Mouse (Mus musculus): Measurements from ENCODE around the gene Cyth1. TPM values are rescaled to one million over a fixed set of nuclear protein-coding genes. Genes with fewer than 3 reads are reported as not detected.

The Cyth1 gene
- polyA plus RNA-seq, 1 experiment from 2014 or later = 17.7 TPM

DNA sequence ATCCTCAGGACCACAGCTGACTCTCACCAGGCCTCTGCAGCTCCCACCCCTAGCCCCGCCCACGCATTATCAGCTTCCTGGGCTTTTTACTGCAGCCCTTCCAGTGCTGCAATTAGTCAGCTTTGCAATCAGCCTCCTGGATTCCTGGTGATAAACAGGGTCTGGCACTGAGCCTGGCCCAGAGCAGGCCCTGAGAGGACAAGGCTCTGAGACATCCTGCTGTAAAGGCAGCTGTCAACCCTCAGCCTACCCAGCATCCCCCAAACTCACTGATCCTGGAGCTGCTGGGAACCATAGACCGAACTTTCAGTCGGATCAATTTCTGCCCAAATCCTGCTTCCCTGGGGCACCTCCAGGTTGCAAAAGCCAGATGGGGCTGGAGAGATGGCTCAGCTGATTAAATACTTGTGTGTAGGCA is 114.6 kb downstream of the Cyth1 start:
- H3K27ac ChIP-seq (ENCODE audit: low read depth, low read length) = peak overlapping the region; percentile 58
- no peaks in the 10 kb centered on the region for H3K9me3 ChIP-seq (ENCODE audit: control insufficient read depth, low read length)
- no peak overlapping the region for H3K4me2 ChIP-seq (ENCODE audit: low read depth, low read length)
- WGBS = 22% methylated on average over 4 of the region's 4 CpGs
- H3K27me3 ChIP-seq (ENCODE audit: control insufficient read depth, insufficient read depth, low read length) = no peaks in the 10 kb centered on the region
- peak; percentile 80 for ATAC-seq (ENCODE audit: low read depth)
- no peak overlapping the region for H3K9ac ChIP-seq (replicated peaks; ENCODE audit: low read depth, low read length)
- H3K36me3 ChIP-seq (ENCODE audit: control insufficient read depth, insufficient read depth, low read length) = no peaks in the 10 kb centered on the region
- 0 out of 2 replicates have a peak, but pooled peaks cover 10% of the 10 kb centered on the region for H3K4me1 ChIP-seq (ENCODE audit: control insufficient read depth, insufficient read depth, low read length)
- H3K4me3 ChIP-seq (ENCODE audit: low read depth, low read length) = no peak overlapping the region

DNA sequence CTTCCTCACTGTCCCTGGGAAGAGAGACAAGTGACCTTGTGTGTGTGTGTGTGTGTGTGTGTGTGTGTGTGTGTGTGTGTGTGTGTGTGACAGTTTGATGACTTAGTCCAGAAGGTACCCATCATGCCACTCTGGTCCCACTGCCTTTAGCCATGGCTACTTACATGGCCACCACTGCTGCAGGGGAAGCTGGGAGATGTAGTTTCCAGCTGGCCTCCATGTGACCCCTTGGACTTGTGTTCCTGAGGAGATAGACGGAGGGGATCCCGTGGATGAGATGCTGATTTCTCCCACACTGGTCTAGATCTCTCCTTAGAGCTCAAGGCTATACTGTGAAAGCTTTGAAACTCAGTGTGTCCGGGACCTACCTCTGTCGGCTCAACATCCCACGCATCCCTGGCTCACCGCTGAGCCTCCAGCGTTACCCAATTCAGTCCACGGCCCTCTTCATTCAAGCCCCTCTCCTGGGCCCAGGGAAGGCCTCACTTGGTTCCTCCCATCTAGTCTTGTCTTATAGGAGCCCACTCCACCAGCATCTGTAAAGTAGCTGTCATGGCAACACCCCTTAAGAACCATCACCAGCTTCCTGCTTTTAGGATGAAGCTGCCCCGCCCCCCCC is 115.2 kb downstream of the Cyth1 start:
- peak; percentile 52; the same call in 1 of the 2 replicates for ATAC-seq (ENCODE audit: low read depth)
- H3K27ac ChIP-seq (ENCODE audit: low read depth, low read length) = peak overlapping the region; percentile 58

DNA sequence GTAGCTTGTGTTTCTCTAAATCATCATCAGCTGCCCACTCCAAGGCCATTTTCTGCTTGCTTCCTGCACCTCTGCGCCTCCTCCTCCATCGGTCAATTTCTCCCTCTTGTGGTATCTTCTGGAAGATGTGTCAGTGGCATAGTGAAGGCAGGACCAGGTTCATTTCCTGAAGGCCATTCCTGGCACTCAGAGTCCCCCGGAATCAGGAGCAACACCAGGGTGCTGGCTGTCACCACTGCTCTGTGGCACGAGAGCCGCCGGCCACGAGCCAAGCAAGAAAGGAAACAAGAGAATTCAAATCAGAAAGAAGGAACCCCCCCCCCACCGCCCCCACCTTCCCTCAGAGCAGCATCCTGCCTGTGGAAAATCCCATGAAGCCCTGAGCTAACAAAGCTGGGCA is 116.3 kb downstream of the Cyth1 start:
- Histone ChIP-seq H3K4me3 (ENCODE audit: low read depth, low read length) (no peak overlapping the region), H3K9me3 (ENCODE audit: control insufficient read depth, low read length) (no peaks in the 10 kb centered on the region), H3K4me2 (ENCODE audit: low read depth, low read length) (no peak overlapping the region), H3K9ac (replicated peaks; ENCODE audit: low read depth, low read length) (no peak overlapping the region), H3K4me1 (ENCODE audit: control insufficient read depth, insufficient read depth, low read length) (0 out of 2 replicates have a peak, but pooled peaks cover 10% of the 10 kb centered on the region), H3K27ac (ENCODE audit: low read depth, low read length) (no peak overlapping the region), H3K36me3 (ENCODE audit: control insufficient read depth, insufficient read depth, low read length) (no peaks in the 10 kb centered on the region), H3K27me3 (ENCODE audit: control insufficient read depth, insufficient read depth, low read length) (no peaks in the 10 kb centered on the region)
- 81% methylated on average over 8 of the region's 8 CpGs for WGBS
- ATAC-seq (ENCODE audit: low read depth) = no peak

More for the DNA sequence above, 115.2 kb downstream of the Cyth1 start:
- H3K36me3 ChIP-seq (ENCODE audit: control insufficient read depth, insufficient read depth, low read length) = no peaks in the 10 kb centered on the region
- no peak overlapping the region for H3K4me2 ChIP-seq (ENCODE audit: low read depth, low read length)
- 0 out of 2 replicates have a peak, but pooled peaks cover 10% of the 10 kb centered on the region for H3K4me1 ChIP-seq (ENCODE audit: control insufficient read depth, insufficient read depth, low read length)
- no peaks in the 10 kb centered on the region for H3K27me3 ChIP-seq (ENCODE audit: control insufficient read depth, insufficient read depth, low read length)
- no peak overlapping the region for H3K9ac ChIP-seq (replicated peaks; ENCODE audit: low read depth, low read length)
- H3K4me3 ChIP-seq (ENCODE audit: low read depth, low read length) = no peak overlapping the region
- 27% methylated on average over 9 of the region's 9 CpGs for whole genome bisulfite sequencing
- no peaks in the 10 kb centered on the region for H3K9me3 ChIP-seq (ENCODE audit: control insufficient read depth, low read length)

DNA sequence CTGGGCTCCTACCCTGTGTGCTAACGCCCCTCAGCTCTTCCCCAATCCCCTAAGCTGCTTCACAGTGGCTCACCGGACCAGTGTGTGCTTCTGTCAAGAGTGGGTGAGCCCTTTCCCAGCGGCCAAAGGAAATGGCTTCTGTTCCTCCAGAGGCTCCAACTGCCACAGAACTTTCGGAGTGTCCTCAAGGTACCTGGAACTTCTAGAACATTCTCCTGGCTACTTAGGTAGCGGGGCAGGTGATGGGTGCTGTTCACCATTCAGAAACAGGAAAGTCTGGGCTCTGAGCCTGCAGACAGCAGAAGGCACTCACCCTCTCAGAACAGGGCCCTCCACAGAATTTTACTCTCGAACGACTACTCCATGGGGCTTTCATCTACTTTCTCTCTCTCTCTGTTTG is 117.9 kb downstream of the Cyth1 start, which contains the start of gene Dnah17:
Dnah17 (minus strand) TSS at position 101 of the 400 bp plus-strand sequence.
- ATAC-seq (ENCODE audit: low read depth) = no peak
- Histone ChIP-seq H3K4me2 (ENCODE audit: low read depth, low read length) (no peak within 1 kb of the TSS), H3K36me3 (ENCODE audit: control insufficient read depth, insufficient read depth, low read length) (no peaks in the 10 kb centered on the region), H3K4me1 (ENCODE audit: control insufficient read depth, insufficient read depth, low read length) (0 out of 2 replicates have a peak, but pooled peaks cover 10% of the 10 kb centered on the region), H3K9me3 (ENCODE audit: control insufficient read depth, low read length) (no peaks in the 10 kb centered on the region), H3K9ac (replicated peaks; ENCODE audit: low read depth, low read length) (no peak within 1 kb of the TSS), H3K27me3 (ENCODE audit: control insufficient read depth, insufficient read depth, low read length) (no peaks in the 10 kb centered on the region), H3K27ac (ENCODE audit: low read depth, low read length) (no peak within 1 kb of the TSS), H3K4me3 (ENCODE audit: low read depth, low read length) (no peak within 1 kb of the TSS)
- 85% methylated on average over 7 of the region's 7 CpGs for WGBS

DNA sequence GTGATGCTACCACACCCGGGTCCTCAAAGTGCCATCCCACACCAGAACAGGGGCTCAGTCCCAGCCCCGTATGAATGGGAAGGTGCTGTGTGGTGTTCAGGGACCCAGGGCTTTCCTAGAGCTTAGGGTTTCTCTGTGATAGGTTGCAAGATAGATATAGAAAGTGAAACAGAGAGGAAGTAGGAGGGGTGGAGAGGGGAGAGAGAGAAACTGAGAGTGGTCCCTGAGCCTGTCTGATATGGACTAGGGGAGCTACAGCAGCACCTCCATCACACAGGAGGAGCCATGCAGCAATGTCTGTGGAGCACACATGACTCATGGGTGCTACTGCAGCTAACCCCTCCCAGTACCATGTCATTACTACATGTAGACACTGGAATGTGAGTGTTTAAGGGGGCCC is 118.6 kb downstream of the Cyth1 start:
- H3K36me3 ChIP-seq (ENCODE audit: control insufficient read depth, insufficient read depth, low read length) = no peaks in the 10 kb centered on the region
- H3K4me3 ChIP-seq (ENCODE audit: low read depth, low read length) = no peak overlapping the region
- no peaks in the 10 kb centered on the region for H3K9me3 ChIP-seq (ENCODE audit: control insufficient read depth, low read length)
- H3K27me3 ChIP-seq (ENCODE audit: control insufficient read depth, insufficient read depth, low read length) = no peaks in the 10 kb centered on the region
- 95% methylated on average over 2 of the region's 2 CpGs for whole genome bisulfite sequencing
- H3K9ac ChIP-seq (replicated peaks; ENCODE audit: low read depth, low read length) = no peak overlapping the region
- H3K4me1 ChIP-seq (ENCODE audit: control insufficient read depth, insufficient read depth, low read length) = 0 out of 2 replicates have a peak, but pooled peaks cover 10% of the 10 kb centered on the region
- no peak overlapping the region for H3K27ac ChIP-seq (ENCODE audit: low read depth, low read length)
- ATAC-seq (ENCODE audit: low read depth) = no peak
- H3K4me2 ChIP-seq (ENCODE audit: low read depth, low read length) = no peak overlapping the region

DNA sequence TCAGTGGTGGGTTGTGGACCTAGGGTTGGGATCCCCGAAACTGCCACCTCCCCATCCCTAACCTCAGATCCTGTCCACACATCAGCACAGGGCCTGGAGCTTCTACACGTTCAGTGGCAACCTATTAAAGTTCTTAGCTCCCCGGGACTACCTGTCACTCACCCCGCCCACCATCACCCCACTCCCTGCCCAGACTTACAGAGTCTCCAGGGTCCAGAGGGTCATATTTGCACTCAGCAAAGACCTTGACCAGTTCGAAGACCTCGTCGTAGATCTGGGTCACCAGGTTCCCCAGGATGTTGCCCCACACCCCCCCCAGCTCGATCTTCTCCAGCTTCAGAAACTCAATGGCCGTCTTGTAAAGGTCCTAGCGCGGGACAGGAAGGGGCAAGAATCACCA is 126.8 kb downstream of the Cyth1 start:
- Histone ChIP-seq H3K36me3 (ENCODE audit: control insufficient read depth, insufficient read depth, low read length) (no peaks in the 10 kb centered on the region), H3K4me2 (ENCODE audit: low read depth, low read length) (no peak overlapping the region), H3K27me3 (ENCODE audit: control insufficient read depth, insufficient read depth, low read length) (no peaks in the 10 kb centered on the region), H3K9me3 (ENCODE audit: control insufficient read depth, low read length) (no peaks in the 10 kb centered on the region), H3K9ac (replicated peaks; ENCODE audit: low read depth, low read length) (no peak overlapping the region), H3K4me3 (ENCODE audit: low read depth, low read length) (no peak overlapping the region), H3K4me1 (ENCODE audit: control insufficient read depth, insufficient read depth, low read length) (no peaks in the 10 kb centered on the region), H3K27ac (ENCODE audit: low read depth, low read length) (no peak overlapping the region)
- no peak for ATAC-seq (ENCODE audit: low read depth)
- WGBS = 90% methylated on average over 11 of the region's 11 CpGs

DNA sequence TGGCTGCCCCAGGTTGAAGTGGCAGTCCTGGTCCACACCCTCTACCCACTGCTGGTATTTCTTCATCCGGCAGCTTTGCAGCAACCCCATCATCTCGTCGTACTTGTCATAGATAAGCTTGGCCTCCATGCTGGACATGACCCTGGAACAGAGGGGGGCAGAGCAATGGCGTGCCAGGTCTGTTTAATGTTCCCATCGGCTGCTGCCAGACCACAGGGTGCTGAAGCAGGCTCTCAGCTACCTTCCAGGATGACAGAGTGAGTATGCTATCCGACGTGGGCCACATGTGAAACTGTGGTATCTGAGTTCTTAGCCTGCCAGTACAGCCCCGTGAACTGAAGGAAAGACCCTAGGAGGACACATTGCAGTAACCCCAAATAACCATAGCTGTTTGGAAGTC is 129.6 kb downstream of the Cyth1 start:
- Histone ChIP-seq H3K9ac (replicated peaks; ENCODE audit: low read depth, low read length) (no peak overlapping the region), H3K27me3 (ENCODE audit: control insufficient read depth, insufficient read depth, low read length) (no peaks in the 10 kb centered on the region), H3K4me1 (ENCODE audit: control insufficient read depth, insufficient read depth, low read length) (no peaks in the 10 kb centered on the region), H3K4me3 (ENCODE audit: low read depth, low read length) (no peak overlapping the region), H3K9me3 (ENCODE audit: control insufficient read depth, low read length) (no peaks in the 10 kb centered on the region), H3K27ac (ENCODE audit: low read depth, low read length) (no peak overlapping the region), H3K36me3 (ENCODE audit: control insufficient read depth, insufficient read depth, low read length) (no peaks in the 10 kb centered on the region), H3K4me2 (ENCODE audit: low read depth, low read length) (no peak overlapping the region)
- 87% methylated on average over 8 of the region's 8 CpGs for WGBS
- ATAC-seq (ENCODE audit: low read depth) = no peak

DNA sequence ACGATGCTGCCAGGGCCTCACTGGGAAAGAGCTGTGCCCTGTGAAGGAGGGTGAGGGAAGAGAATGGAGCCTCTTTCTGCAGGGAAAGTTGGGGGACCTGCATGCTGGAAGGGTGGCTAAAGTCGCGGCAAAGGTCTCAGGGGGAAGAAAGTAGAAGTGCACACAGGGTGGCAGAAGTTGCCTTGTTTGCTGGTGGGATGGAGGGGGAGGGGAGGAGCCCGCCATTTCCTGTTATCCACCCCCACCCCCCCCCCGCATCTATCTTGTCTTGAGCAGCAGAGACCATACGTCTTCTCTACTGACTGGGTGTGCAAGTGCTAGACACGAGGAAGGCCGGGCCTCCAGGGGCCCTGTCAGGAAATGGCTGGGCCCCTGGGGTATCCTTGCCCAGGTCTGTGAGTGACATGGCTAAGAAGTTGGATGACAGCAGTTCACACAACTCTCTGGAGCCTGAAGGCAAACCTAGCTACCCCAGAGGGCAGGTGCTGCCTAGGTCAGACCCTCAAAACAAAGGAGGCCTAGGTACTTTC is 133.7 kb downstream of the Cyth1 start:
- Histone ChIP-seq H3K9ac (replicated peaks; ENCODE audit: low read depth, low read length) (no peak overlapping the region), H3K27ac (ENCODE audit: low read depth, low read length) (no peak overlapping the region), H3K9me3 (ENCODE audit: control insufficient read depth, low read length) (no peaks in the 10 kb centered on the region), H3K36me3 (ENCODE audit: control insufficient read depth, insufficient read depth, low read length) (no peaks in the 10 kb centered on the region), H3K4me1 (ENCODE audit: control insufficient read depth, insufficient read depth, low read length) (no peaks in the 10 kb centered on the region), H3K4me2 (ENCODE audit: low read depth, low read length) (no peak overlapping the region), H3K27me3 (ENCODE audit: control insufficient read depth, insufficient read depth, low read length) (no peaks in the 10 kb centered on the region), H3K4me3 (ENCODE audit: low read depth, low read length) (no peak overlapping the region)
- WGBS = 62% methylated on average over 8 of the region's 8 CpGs
- no peak for ATAC-seq (ENCODE audit: low read depth)

DNA sequence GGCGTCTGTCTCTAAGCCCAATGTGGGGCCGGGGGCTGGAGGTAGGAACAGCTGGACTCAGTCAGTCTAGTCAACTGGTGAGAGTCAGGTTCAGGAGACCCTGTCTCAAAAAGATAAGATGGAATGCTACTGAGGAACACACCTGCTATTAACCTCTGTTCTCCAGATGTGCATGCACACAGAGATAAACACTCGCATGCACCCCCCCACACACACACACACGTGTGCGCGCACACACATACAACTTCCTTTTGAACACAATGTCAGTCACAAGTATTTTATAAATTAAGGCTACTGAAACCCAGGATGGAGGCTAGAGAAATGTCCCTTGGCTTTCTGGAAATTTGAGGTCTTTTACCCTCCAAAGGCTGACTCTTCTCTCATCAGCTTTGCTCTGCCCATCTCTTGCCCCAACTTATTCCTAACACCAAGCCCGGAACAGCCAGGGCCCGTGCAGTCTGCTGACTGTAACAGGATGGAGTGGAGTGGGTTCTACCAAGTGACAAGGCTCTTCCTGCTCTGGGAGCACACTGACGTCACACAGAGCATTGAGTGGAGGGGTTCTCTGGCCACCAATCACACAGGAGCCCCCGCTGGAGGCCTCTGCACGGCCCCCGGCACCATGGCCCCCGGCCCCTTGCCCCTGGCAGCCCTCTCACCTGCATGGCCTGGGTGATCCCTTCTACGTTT is 134.7 kb downstream of the Cyth1 start:
- H3K9me3 ChIP-seq (ENCODE audit: control insufficient read depth, low read length) = no peaks in the 10 kb centered on the region
- H3K9ac ChIP-seq (replicated peaks; ENCODE audit: low read depth, low read length) = no peak overlapping the region
- 82% methylated on average over 14 of the region's 14 CpGs for WGBS

More for the DNA sequence above, 134.7 kb downstream of the Cyth1 start:
- H3K36me3 ChIP-seq (ENCODE audit: control insufficient read depth, insufficient read depth, low read length) = no peaks in the 10 kb centered on the region
- no peaks in the 10 kb centered on the region for H3K27me3 ChIP-seq (ENCODE audit: control insufficient read depth, insufficient read depth, low read length)
- no peak for ATAC-seq (ENCODE audit: low read depth)
- no peak overlapping the region for H3K4me2 ChIP-seq (ENCODE audit: low read depth, low read length)
- H3K4me3 ChIP-seq (ENCODE audit: low read depth, low read length) = no peak overlapping the region
- no peak overlapping the region for H3K27ac ChIP-seq (ENCODE audit: low read depth, low read length)
- H3K4me1 ChIP-seq (ENCODE audit: control insufficient read depth, insufficient read depth, low read length) = no peaks in the 10 kb centered on the region
